Mouse (Mus musculus): ENCODE data around the gene Spata3.

- TF ChIP-seq EP300 (IDR thresholded peaks at IDR 0.05) (peak; percentile 81), CTCF (IDR thresholded peaks at IDR 0.05) (peak; percentile 93)
Measured at GRCm38 (mm10) chr1:86064271-86064991, 47.8 kb downstream of the Spata3 start, which contains the start of gene Psmd1.
